Mouse (Mus musculus) MEL (cell line): Measurements from ENCODE around the gene Eif2b5.

ENCODE experiments used
- CTCF ChIP-seq, 3 experiments: IDR thresholded peaks in 2 of 3; conservative IDR thresholded peaks in 1 of 3; 2 replicates each; pipeline ENCODE4 v1.5.1; 2011 to 2012; ENCODE audit warnings: low read length in 3 of 3, low read depth in 2 of 3, mild to moderate bottlenecking in 2 of 3, improper control_type of control experiment in 1 of 3, inconsistent platforms in 1 of 3, mixed read lengths in 1 of 3, moderate library complexity in 1 of 3; ENCODE audit not compliant: control insufficient read depth in 1 of 3, insufficient read depth in 1 of 3, poor library complexity in 1 of 3, severe bottlenecking in 1 of 3
- EP300 ChIP-seq, 2 experiments: IDR thresholded peaks; 2 replicates each; pipeline ENCODE4 v1.6.1; 2011; ENCODE audit warnings: improper control_type of control experiment in 2 of 2, low read length in 2 of 2, low read depth in 1 of 2, mild to moderate bottlenecking in 1 of 2
- ETS1 ChIP-seq: IDR thresholded peaks from 2 replicates; pipeline ENCODE4 v1.6.1; 2012; ENCODE audit warnings: low read depth, mild to moderate bottlenecking, inconsistent platforms, low read length, improper control_type of control experiment, moderate library complexity
- HCFC1 ChIP-seq: IDR thresholded peaks from 2 replicates; pipeline ENCODE4 v1.6.1; 2012; ENCODE audit warnings: low read depth, mild to moderate bottlenecking, inconsistent platforms, low read length, improper control_type of control experiment, moderate library complexity
- MAX ChIP-seq: IDR thresholded peaks from 2 replicates; pipeline ENCODE4 v1.6.1; 2011; ENCODE audit warnings: low read length, improper control_type of control experiment
- MYB ChIP-seq: IDR thresholded peaks from 2 replicates; pipeline ENCODE4 v1.6.1; 2011; ENCODE audit warnings: mild to moderate bottlenecking, low read depth, low read length, improper control_type of control experiment
- NRF1 ChIP-seq: IDR thresholded peaks from 2 replicates; pipeline ENCODE4 v1.6.1; 2014; ENCODE audit warnings: low read depth, mild to moderate bottlenecking, inconsistent platforms, low read length, improper control_type of control experiment, moderate library complexity; ENCODE audit not compliant: poor library complexity, insufficient read depth, severe bottlenecking
- POLR2A ChIP-seq, 2 experiments: IDR thresholded peaks; 2 replicates each; pipeline ENCODE4 v1.6.1; 2011 to 2012; ENCODE audit warnings: low read length in 2 of 2, mild to moderate bottlenecking in 2 of 2, control low read depth in 1 of 2, improper control_type of control experiment in 1 of 2, low read depth in 1 of 2, moderate library complexity in 1 of 2; ENCODE audit not compliant: control insufficient read depth in 1 of 2, insufficient read depth in 1 of 2, poor library complexity in 1 of 2
- POLR2AphosphoS2 ChIP-seq: IDR thresholded peaks from 2 replicates; pipeline ENCODE4 v1.6.1; 2011; ENCODE audit warnings: low read length, improper control_type of control experiment
- POLR2AphosphoS5 ChIP-seq: IDR thresholded peaks from 2 replicates; pipeline ENCODE4 v1.6.1; 2012; ENCODE audit warnings: low read depth, borderline replicate concordance, mild to moderate bottlenecking, inconsistent platforms, low read length, moderate library complexity, mixed read lengths
- TCF12 ChIP-seq: IDR thresholded peaks from 2 replicates; pipeline ENCODE4 v1.6.1; 2014; ENCODE audit warnings: low read depth, mild to moderate bottlenecking, inconsistent platforms, low read length, improper control_type of control experiment, moderate library complexity
- UBTF ChIP-seq: IDR thresholded peaks from 2 replicates; pipeline ENCODE4 v1.6.1; 2012; ENCODE audit warnings: low read depth, mild to moderate bottlenecking, inconsistent platforms, low read length, improper control_type of control experiment, moderate library complexity, borderline replicate concordance; ENCODE audit not compliant: insufficient read depth
- ZNF384 ChIP-seq: IDR thresholded peaks from 2 replicates; pipeline ENCODE4 v1.6.1; 2012; ENCODE audit warnings: low read depth, mild to moderate bottlenecking, inconsistent platforms, low read length, improper control_type of control experiment

GRCm38 (mm10) chr16:20478504-20478903 lies 20.1 kb upstream of the Eif2b5 start:
- no peak for TF ChIP-seq ETS1
- no peak for TF ChIP-seq EP300 (IDR thresholded peaks at IDR 0.05; ENCODE audit: low read depth in 1 of 2, low read length in 2 of 2)
- no peak for TF ChIP-seq HCFC1
- no peak for TF ChIP-seq POLR2A (IDR thresholded peaks at IDR 0.05; ENCODE audit: control insufficient read depth in 1 of 2, insufficient read depth in 1 of 2, low read depth in 1 of 2, low read length in 2 of 2, poor library complexity in 1 of 2)
- no peak for TF ChIP-seq ZNF384
- no peak for TF ChIP-seq MYB
- no peak for TF ChIP-seq TCF12
- no peak for TF ChIP-seq CTCF (IDR thresholded peaks at IDR 0.05 in 2 of 3, conservative IDR thresholded peaks at IDR 0.05 in 1 of 3; ENCODE audit: control insufficient read depth in 1 of 3, insufficient read depth in 1 of 3, low read depth in 2 of 3, low read length in 3 of 3, poor library complexity in 1 of 3, severe bottlenecking in 1 of 3)
- no peak for TF ChIP-seq POLR2AphosphoS2
- TF ChIP-seq MAX, result no peak
- no peak for TF ChIP-seq POLR2AphosphoS5
- no peak for TF ChIP-seq NRF1
- no peak for TF ChIP-seq UBTF
